Mouse (Mus musculus) stomach, postnatal 0 days (tissue): ENCODE data around the gene Os9. TPM values are rescaled to one million over a fixed set of nuclear protein-coding genes. Genes with fewer than 3 reads are reported as not detected.

Experiments
- ATAC-seq: fragments of 200-750 bp; cut with Nextera tagmentation; 2 replicates; pipeline ENCODE4 v1.8.0; 2017; ENCODE audit not compliant: low FRiP score, low TSS enrichment
- DNase-seq: peaks from one replicate; pipeline ENCODE4 v3.0.0-alpha.2; 2016; ENCODE audit warnings: low spot score
- H3K27ac ChIP-seq: fragments of 300-500 bp; sonication (generic); replicated peaks from 2 replicates; pipeline ENCODE4 v1.5.1; 2014; ENCODE audit warnings: mild to moderate bottlenecking, control low read depth
- H3K27me3 ChIP-seq: fragments of 300-500 bp; sonication (generic); 2 replicates; pipeline ENCODE4 v1.6.1; 2014; ENCODE audit warnings: low read length; ENCODE audit not compliant: control insufficient read depth, insufficient read depth
- H3K36me3 ChIP-seq: fragments of 300-500 bp; sonication (generic); 2 replicates; pipeline ENCODE4 v1.6.1; 2014; ENCODE audit warnings: low read length, mixed read lengths; ENCODE audit not compliant: control insufficient read depth, insufficient read depth
- H3K4me1 ChIP-seq: fragments of 300-500 bp; sonication (generic); replicated peaks from 2 replicates; pipeline ENCODE4 v1.6.1; 2014; ENCODE audit warnings: antibody characterized with exemption; ENCODE audit not compliant: control insufficient read depth, insufficient read depth
- H3K4me2 ChIP-seq: fragments of 300-500 bp; sonication (generic); replicated peaks from 2 replicates; pipeline ENCODE4 v1.6.1; 2014; ENCODE audit warnings: low read depth, mild to moderate bottlenecking, control low read depth, moderate library complexity
- H3K4me3 ChIP-seq: fragments of 300-500 bp; sonication (generic); 2 replicates; pipeline ENCODE4 v1.5.1; 2014; ENCODE audit warnings: low read depth, low read length, control low read depth
- H3K9ac ChIP-seq: fragments of 300-500 bp; sonication (generic); 2 replicates; pipeline ENCODE4 v1.6.1; 2014; ENCODE audit warnings: mild to moderate bottlenecking, low read length, control low read depth, mixed read lengths
- H3K9me3 ChIP-seq: fragments of 300-500 bp; sonication (generic); 2 replicates; pipeline ENCODE4 v1.6.1; 2016; ENCODE audit warnings: low read length; ENCODE audit not compliant: control insufficient read depth
- CTCF ChIP-seq: IDR thresholded peaks from 2 replicates; pipeline ENCODE4 v1.5.1; 2016; ENCODE audit warnings: antibody characterized with exemption, low read depth, mild to moderate bottlenecking, moderate library complexity
- EP300 ChIP-seq: optimal IDR thresholded peaks from 2 replicates; pipeline ENCODE3; 2016; ENCODE audit warnings: antibody characterized with exemption
- WGBS: fragments of 180-500 bp; shearing (Covaris S2); extraction: QIAGEN DNeasy Blood & Tissue Kit; methylation state at CpG from one replicate; pipeline ENCODE4 v1.1.7; 2014; 5-methylcytosine and 5-hydroxymethylcytosine counted together
- polyA plus RNA-seq: library from polyadenylated mRNA; unstranded; fragments of >200 nt; fragmentation: Nextera tagmentation; extraction: Ambion mirVana; gene quantifications from 2 replicates; pipeline ENCODE4 v1.2.1, GENCODE M21; 2015

Os9 gene
- polyA plus RNA-seq, 1 experiment from 2014 or later = 81.9 TPM

GRCm38 (mm10) chr10:127090560-127091411, 30.1 kb downstream of the Os9 start:
- Histone ChIP-seq H3K9me3 (no peaks in the 10 kb centered on the region), H3K27me3 (peaks cover 5% of the 10 kb centered on the region; the same call in 1 of the 2 replicates), H3K4me1 (0 out of 2 replicates have a peak, but pooled peaks cover 7% of the 10 kb centered on the region), H3K9ac (no peak overlapping the region), H3K4me2 (peak overlapping the region; percentile 44), H3K27ac (no peak overlapping the region), H3K36me3 (no peaks in the 10 kb centered on the region; the same call in 1 of the 2 replicates), H3K4me3 (peak overlapping the region; percentile 24)
- DNase-seq (peak; percentile 77), ATAC-seq (peak; percentile 8; the same call in 1 of the 2 replicates)
- WGBS = 12% methylated on average over 57 of the region's 57 CpGs
- TF ChIP-seq EP300 = no peak
- no peak for TF ChIP-seq CTCF

- WGBS = 60% methylated on average over 6 of the region's 6 CpGs
- H3K4me1 ChIP-seq = no peaks in the 10 kb centered on the region
- H3K9me3 ChIP-seq = no peaks in the 10 kb centered on the region
- H3K27ac ChIP-seq = no peak overlapping the region
- TF ChIP-seq CTCF = peak; percentile 41
- TF ChIP-seq EP300 = no peak
- H3K4me3 ChIP-seq = no peak overlapping the region
- ATAC-seq (no peak), DNase-seq (no peak)
- H3K27me3 ChIP-seq = peaks cover 5% of the 10 kb centered on the region
- H3K9ac ChIP-seq = no peak overlapping the region
- H3K36me3 ChIP-seq = no peaks in the 10 kb centered on the region
- H3K4me2 ChIP-seq = no peak overlapping the region
These were observed 35.3 kb downstream of the Os9 start for GRCm38 (mm10) chr10:127085633-127086032.

GRCm38 (mm10) chr10:127085052-127085451, 35.9 kb downstream of the Os9 start:
- Histone ChIP-seq H3K36me3 (no peaks in the 10 kb centered on the region), H3K27ac (no peak overlapping the region), H3K4me3 (no peak overlapping the region), H3K4me1 (no peaks in the 10 kb centered on the region), H3K27me3 (peaks cover 5% of the 10 kb centered on the region), H3K9me3 (no peaks in the 10 kb centered on the region), H3K4me2 (no peak overlapping the region), H3K9ac (no peak overlapping the region)
- ATAC-seq (no peak), DNase-seq (no peak)
- TF ChIP-seq CTCF (no peak), EP300 (no peak)
- 84% methylated on average over 9 of the region's 9 CpGs for WGBS

GRCm38 (mm10) chr10:127083915-127084306, 37.0 kb downstream of the Os9 start:
- Histone ChIP-seq H3K36me3 (no peaks in the 10 kb centered on the region), H3K4me2 (no peak overlapping the region), H3K4me3 (no peak overlapping the region), H3K27ac (no peak overlapping the region), H3K9me3 (no peaks in the 10 kb centered on the region), H3K9ac (no peak overlapping the region), H3K4me1 (no peaks in the 10 kb centered on the region; the same call in 1 of the 2 replicates), H3K27me3 (peaks cover 5% of the 10 kb centered on the region)
- no peak for DNase-seq
- whole genome bisulfite sequencing = 26% methylated on average over 5 of the region's 5 CpGs
- no peak for TF ChIP-seq EP300
- TF ChIP-seq CTCF = no peak
- ATAC-seq = no peak

- no peak overlapping the region for H3K27ac ChIP-seq
- peak; percentile 38 for TF ChIP-seq CTCF
- no peak for TF ChIP-seq EP300
- DNase-seq (no peak), ATAC-seq (no peak)
- H3K4me2 ChIP-seq = no peak overlapping the region
- no peaks in the 10 kb centered on the region for H3K9me3 ChIP-seq
- WGBS = 29% methylated on average over 8 of the region's 8 CpGs
- no peak overlapping the region for H3K9ac ChIP-seq
- no peaks in the 10 kb centered on the region; the same call in 1 of the 2 replicates for H3K4me1 ChIP-seq
- no peaks in the 10 kb centered on the region for H3K36me3 ChIP-seq
- no peak overlapping the region for H3K4me3 ChIP-seq
- peaks cover 5% of the 10 kb centered on the region for H3K27me3 ChIP-seq
These were observed 37.5 kb downstream of the Os9 start for GRCm38 (mm10) chr10:127083292-127083914.
